Mouse (Mus musculus): ENCODE results near the gene Mri1. TPM values are rescaled to one million over a fixed set of nuclear protein-coding genes. Genes with fewer than 3 reads are reported as not detected.

The Mri1 gene
- polyA plus RNA-seq, 1 experiment = 32.9 TPM

DNA sequence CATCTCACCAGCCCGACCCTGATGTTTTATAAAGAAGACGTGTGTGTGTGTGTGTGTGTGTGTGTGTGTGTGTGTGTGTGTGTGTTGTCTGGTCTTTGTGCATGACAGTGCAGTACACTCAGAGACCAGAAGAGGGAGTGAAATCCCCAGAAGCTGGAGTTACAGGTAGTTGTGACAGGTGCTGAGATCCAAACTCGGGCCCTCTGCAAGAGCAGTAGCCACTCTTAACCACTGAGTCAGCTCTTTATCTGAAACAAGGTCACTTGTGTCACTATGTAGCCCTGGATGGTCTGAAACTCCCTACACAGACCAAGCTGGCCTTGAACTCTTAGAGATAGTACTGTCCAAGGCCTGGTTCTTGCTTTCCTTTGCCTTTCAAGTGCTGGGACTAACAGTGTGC, 50.5 kb downstream of the Mri1 start:
- WGBS = 95% methylated on average over 3 of the region's 3 CpGs
- TF ChIP-seq CTCF (IDR thresholded peaks at IDR 0.05; ENCODE audit: borderline replicate concordance, insufficient read depth, low read depth, low read length) = no peak
- no peak for TF ChIP-seq POLR2A (IDR thresholded peaks at IDR 0.05; ENCODE audit: borderline replicate concordance, insufficient read depth, low read length)

DNA sequence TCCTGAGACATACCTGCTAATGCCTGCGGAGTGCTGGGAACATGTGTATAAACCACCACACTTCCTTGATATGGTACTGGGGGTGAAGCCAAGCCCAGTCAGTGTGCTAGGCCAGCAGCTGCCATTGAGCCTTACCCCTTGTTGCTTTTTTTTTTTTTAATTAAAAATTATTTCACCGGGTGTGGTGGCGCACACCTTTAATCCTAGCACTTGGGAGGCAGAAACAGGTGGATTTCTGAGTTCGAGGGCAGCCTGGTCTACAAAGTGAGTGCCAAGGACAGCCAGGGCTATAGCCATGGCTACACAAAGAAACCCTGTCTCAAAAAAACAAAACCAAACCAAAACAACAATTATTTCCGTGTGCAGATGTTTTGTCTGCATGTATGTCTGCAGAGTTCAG, 52.1 kb downstream of the Mri1 start:
- no peak for DNase-seq
- Histone ChIP-seq H3K4me1 (ENCODE audit: control insufficient read depth, insufficient read depth, low read length) (peaks cover 3% of the 10 kb centered on the region; the same call in 1 of the 2 replicates), H3K27ac (ENCODE audit: insufficient read depth, low read length) (no peak overlapping the region), H3K27me3 (ENCODE audit: control insufficient read depth, insufficient read depth, low read length) (no peaks in the 10 kb centered on the region), H3K4me3 (replicated peaks; ENCODE audit: insufficient read depth, low read depth, low read length) (no peak overlapping the region)
- 91% methylated on average over 5 of the region's 5 CpGs for WGBS
- TF ChIP-seq POLR2A (IDR thresholded peaks at IDR 0.05; ENCODE audit: borderline replicate concordance, insufficient read depth, low read length) (no peak), CTCF (IDR thresholded peaks at IDR 0.05; ENCODE audit: borderline replicate concordance, insufficient read depth, low read depth, low read length) (no peak)

More for the DNA sequence above, 50.5 kb downstream of the Mri1 start:
- H3K27ac ChIP-seq (ENCODE audit: insufficient read depth, low read length) = no peak overlapping the region
- no peaks in the 10 kb centered on the region for H3K27me3 ChIP-seq (ENCODE audit: control insufficient read depth, insufficient read depth, low read length)
- no peak for DNase-seq
- no peak overlapping the region for H3K4me3 ChIP-seq (replicated peaks; ENCODE audit: insufficient read depth, low read depth, low read length)
- peaks cover 3% of the 10 kb centered on the region; the same call in 1 of the 2 replicates for H3K4me1 ChIP-seq (ENCODE audit: control insufficient read depth, insufficient read depth, low read length)

- 64% methylated on average over 13 of the region's 13 CpGs for WGBS
- H3K27ac ChIP-seq (ENCODE audit: insufficient read depth, low read length) = 0 out of 2 replicates have a peak overlapping the region, but pooled peaks have one; percentile 28
- peaks cover 3% of the 10 kb centered on the region; the same call in 1 of the 2 replicates for H3K4me1 ChIP-seq (ENCODE audit: control insufficient read depth, insufficient read depth, low read length)
- no peak for DNase-seq
- H3K4me3 ChIP-seq (replicated peaks; ENCODE audit: insufficient read depth, low read depth, low read length) = peak overlapping the region; percentile 30
- TF ChIP-seq CTCF (IDR thresholded peaks at IDR 0.05; ENCODE audit: borderline replicate concordance, insufficient read depth, low read depth, low read length) (peak; percentile 10; the same call in 1 of the 2 replicates), POLR2A (IDR thresholded peaks at IDR 0.05; ENCODE audit: borderline replicate concordance, insufficient read depth, low read length) (no peak)
- no peaks in the 10 kb centered on the region for H3K27me3 ChIP-seq (ENCODE audit: control insufficient read depth, insufficient read depth, low read length)
These were observed 53.0 kb downstream of the Mri1 start for GRCm38 (mm10) chr8:84203975-84204772.

DNA sequence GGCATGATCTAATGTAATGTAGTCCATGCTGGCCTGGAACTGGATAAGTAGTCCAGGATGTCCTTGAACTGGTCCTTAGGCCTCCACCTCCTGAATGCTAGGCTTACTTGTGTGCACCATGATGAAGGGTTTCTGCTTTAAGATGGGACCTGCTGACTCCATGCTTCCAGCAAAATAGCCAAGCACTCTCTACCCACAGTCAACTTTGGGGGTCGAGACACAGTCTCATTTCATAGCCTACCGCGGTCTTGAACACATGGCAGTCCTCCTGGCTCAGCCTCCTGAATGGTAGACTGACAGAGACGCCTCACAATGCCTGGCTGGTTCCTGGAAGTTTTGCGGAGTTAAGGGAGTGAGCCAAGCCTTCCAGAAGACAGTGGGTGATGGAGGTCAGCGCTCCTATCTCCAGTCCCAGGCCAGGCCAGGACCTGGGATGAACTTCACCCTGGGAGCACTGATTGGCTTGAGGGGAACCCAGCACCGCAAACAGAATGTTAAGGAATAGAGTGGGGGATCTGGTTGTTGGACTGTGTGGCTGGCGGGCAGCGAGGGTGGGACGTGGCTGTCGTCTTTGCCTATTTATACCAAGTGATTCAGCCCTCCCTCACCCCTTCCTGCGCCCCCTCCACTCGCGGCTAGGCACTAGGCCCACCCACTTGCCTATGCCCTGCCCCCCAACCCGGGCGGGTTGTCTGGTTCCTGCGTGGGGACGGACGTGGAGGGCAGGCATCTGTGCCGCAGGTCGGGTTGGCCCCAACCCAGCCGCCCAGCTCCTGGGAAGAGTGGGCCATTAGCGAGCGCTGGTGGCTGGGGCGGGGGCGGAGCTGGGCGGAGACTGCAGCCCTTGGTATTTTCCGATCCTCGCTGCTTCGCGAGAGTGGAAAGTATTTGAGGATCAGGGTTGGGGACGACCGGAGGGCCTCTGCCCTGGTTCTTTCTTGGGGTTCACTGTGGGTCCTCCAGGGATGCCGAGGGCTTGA, 53.9 kb downstream of the Mri1 start:
- Histone ChIP-seq H3K27me3 (ENCODE audit: control insufficient read depth, insufficient read depth, low read length) (no peaks in the 10 kb centered on the region), H3K27ac (ENCODE audit: insufficient read depth, low read length) (peak overlapping the region; percentile 28; the same call in 1 of the 2 replicates), H3K4me1 (ENCODE audit: control insufficient read depth, insufficient read depth, low read length) (no peaks in the 10 kb centered on the region), H3K4me3 (replicated peaks; ENCODE audit: insufficient read depth, low read depth, low read length) (peak overlapping the region; percentile 30)
- DNase-seq = no peak
- no peak for TF ChIP-seq POLR2A (IDR thresholded peaks at IDR 0.05; ENCODE audit: borderline replicate concordance, insufficient read depth, low read length)
- no peak for TF ChIP-seq CTCF (IDR thresholded peaks at IDR 0.05; ENCODE audit: borderline replicate concordance, insufficient read depth, low read depth, low read length)
- 24% methylated on average over 34 of the region's 34 CpGs for WGBS

DNA sequence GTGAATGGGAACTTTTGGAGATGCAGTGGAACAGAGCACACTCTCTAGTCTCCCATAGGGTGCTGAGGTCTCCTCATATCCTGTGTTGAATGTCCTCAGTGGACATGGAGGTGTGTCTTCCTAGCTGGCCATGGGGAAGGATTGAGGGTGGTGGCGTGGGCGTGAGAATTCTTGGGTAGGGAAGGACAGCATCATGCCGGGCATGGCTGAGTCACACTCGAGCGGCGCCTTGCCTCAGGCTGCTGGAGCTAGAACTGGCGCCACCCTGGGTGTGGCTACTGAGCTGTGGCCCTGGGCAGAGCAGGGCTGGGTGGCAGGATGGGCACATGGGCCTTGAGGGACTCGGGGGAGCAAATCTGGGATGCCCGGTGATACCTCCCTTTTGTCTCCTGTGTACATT, 54.7 kb downstream of the Mri1 start:
- WGBS = 92% methylated on average over 9 of the region's 9 CpGs
- TF ChIP-seq POLR2A (IDR thresholded peaks at IDR 0.05; ENCODE audit: borderline replicate concordance, insufficient read depth, low read length) = no peak
- no peak for TF ChIP-seq CTCF (IDR thresholded peaks at IDR 0.05; ENCODE audit: borderline replicate concordance, insufficient read depth, low read depth, low read length)
- no peaks in the 10 kb centered on the region for H3K27me3 ChIP-seq (ENCODE audit: control insufficient read depth, insufficient read depth, low read length)
- no peak overlapping the region for H3K4me3 ChIP-seq (replicated peaks; ENCODE audit: insufficient read depth, low read depth, low read length)
- no peak overlapping the region for H3K27ac ChIP-seq (ENCODE audit: insufficient read depth, low read length)
- DNase-seq = no peak
- H3K4me1 ChIP-seq (ENCODE audit: control insufficient read depth, insufficient read depth, low read length) = no peaks in the 10 kb centered on the region

DNA sequence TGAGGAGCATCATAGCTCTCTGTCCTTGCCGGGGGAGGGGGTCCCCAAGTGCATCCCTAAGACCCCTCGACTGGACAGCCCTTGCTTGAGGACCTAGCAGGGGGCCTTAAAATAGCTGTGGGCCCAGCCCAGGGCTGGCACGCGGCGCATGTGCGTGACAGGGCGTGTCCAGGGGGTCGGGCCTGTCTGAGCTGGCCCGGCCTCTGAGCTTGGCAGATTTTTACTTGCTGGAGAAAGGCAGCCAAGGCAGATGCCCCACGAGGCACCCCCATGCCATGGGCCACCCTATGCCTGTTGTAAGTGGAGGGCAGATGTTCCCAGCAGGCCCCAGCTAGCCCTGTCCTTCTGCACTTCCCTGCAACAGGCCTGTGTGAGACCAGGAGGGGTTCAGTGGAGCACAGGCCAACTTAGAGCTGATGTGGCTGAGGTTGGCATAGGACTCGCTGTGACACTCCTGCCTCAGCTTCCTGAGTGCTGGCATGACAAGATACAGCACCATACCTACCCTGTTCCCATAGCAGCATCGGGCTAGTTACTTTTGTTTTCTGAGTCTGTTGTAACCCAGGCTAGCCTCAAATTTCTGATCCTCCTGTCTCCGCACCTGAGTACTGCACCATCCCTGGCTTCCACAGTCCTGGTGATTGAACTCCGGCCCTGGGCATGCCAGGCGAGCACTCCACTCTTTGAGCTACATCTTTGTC, 55.4 kb downstream of the Mri1 start:
- H3K27me3 ChIP-seq (ENCODE audit: control insufficient read depth, insufficient read depth, low read length) = no peaks in the 10 kb centered on the region
- H3K4me3 ChIP-seq (replicated peaks; ENCODE audit: insufficient read depth, low read depth, low read length) = peak overlapping the region; percentile 34
- peak in 1 of 2 experiments; percentile 35 for DNase-seq
- WGBS = 65% methylated on average over 15 of the region's 15 CpGs
- TF ChIP-seq POLR2A (IDR thresholded peaks at IDR 0.05; ENCODE audit: borderline replicate concordance, insufficient read depth, low read length) (no peak), CTCF (IDR thresholded peaks at IDR 0.05; ENCODE audit: borderline replicate concordance, insufficient read depth, low read depth, low read length) (no peak)
- H3K27ac ChIP-seq (ENCODE audit: insufficient read depth, low read length) = peak overlapping the region; percentile 21; the same call in 1 of the 2 replicates
- H3K4me1 ChIP-seq (ENCODE audit: control insufficient read depth, insufficient read depth, low read length) = no peaks in the 10 kb centered on the region
